Mouse (Mus musculus) thymus, adult 2 months (tissue): Measurements from ENCODE around the gene Mmd.

Source experiments
- CTCF ChIP-seq: fragments of 200-500 bp; IDR thresholded peaks from 2 replicates; pipeline ENCODE4 v1.5.1; 2012; ENCODE audit warnings: mild to moderate bottlenecking, control low read depth, low read length, moderate library complexity, borderline replicate concordance; ENCODE audit not compliant: control insufficient read depth, poor library complexity, insufficient read depth; ENCODE audit errors: extremely low read depth
- POLR2A ChIP-seq: fragments of 200-500 bp; IDR thresholded peaks from 2 replicates; pipeline ENCODE4 v1.6.1; 2012; ENCODE audit warnings: mild to moderate bottlenecking, low read length, control low read depth, moderate library complexity; ENCODE audit not compliant: control insufficient read depth, poor library complexity, insufficient read depth; ENCODE audit errors: extremely low read depth

GRCm38 (mm10) chr11:90245630-90246029 is 3.6 kb upstream of the Mmd start:
- TF ChIP-seq CTCF, result no peak
- no peak for TF ChIP-seq POLR2A
